Mouse (Mus musculus): Measurements from ENCODE around the gene Aoc2.
A peak's percentile ranks its signal among the peaks of the same experiment; 100 is the strongest.
"Not testable (repeated sequence)": the region's sequence is repeated elsewhere in the genome, so short reads cannot be mapped to it uniquely, and the experiment has no call there.

Gene Aoc2

DNA sequence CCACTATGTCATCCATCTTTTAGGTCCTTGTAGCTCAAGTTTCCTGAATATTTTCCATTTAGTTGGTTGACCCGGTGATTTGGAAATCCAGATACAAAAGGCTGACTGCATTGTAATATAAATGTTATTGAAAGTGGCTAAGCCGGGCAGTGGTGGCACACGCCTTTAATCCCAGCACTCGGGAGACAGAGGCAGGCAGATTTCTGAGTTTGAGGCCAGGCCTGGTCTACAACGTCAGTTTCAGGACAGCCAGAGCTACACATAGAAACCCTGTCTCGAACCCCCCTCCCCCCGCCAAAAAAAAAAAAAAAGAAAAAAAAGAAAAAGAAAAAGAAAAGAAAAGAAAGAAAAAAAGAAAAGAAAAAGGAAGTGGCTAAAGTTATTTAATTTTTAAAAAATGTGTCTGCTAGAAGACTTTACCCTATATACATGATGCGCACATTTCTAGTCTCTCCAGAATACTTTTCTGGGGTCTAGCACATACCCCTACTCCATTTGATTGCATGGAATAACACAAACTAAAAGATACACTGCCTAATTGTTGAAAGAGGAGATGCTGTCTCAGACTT lies 9.7 kb upstream of the Aoc2 start:
- DNase-seq (ENCODE audit: inconsistent age in 2 of 2, low spot score in 1 of 2): no peak

- DNase-seq (ENCODE audit: inconsistent age in 2 of 2, low spot score in 1 of 2): peak; percentile 95 to 98
Observed at GRCm38 (mm10) chr11:101315665-101316500, 9.0 kb upstream of the Aoc2 start, which contains the start of gene Psme3. Psme3 (plus strand) TSS chr11:101316213.

DNA sequence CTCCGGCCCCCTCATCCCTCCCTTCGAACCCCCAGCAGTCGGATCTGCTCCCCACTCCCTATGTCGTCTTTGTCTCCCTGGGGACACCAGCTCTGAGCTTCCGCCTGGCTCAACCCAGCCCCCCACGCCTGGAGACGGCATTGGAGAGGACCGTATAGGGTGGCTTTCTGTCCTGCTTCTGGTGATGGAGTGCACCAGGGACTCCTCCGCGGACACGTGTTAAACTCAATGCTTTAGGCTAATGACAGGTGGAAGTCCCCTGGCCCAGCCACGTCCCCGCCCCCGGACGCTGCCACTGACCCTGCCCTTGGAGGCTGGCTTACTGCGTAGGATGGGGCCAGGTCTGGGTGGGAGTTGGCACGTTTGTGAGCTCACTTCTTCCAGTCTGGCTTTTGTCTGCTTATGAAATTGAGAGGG lies 8.4 kb upstream of the Aoc2 start:
- no peak for DNase-seq (ENCODE audit: inconsistent age in 2 of 2, low spot score in 1 of 2)

DNA sequence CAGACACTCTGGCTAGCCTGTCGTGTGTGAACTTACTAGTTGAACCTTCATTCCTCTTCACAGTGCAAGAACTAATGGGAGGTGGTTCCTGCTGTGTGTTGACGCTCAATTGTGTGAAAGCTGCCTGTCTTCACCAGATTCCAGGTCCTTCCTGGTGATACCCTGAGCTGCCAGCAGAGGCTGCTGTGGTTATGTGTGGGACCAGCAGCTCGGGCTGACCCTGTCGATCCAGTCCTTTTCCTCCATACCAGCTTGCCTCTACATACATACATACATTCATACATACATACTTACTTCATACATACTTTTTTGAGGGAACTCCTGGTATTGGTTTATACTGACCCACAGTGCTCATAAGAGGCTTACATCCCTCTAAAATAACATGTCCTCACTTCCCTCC lies 1.3 kb upstream of the Aoc2 start:
- DNase-seq (ENCODE audit: inconsistent age in 2 of 2, low spot score in 1 of 2): peak; percentile 72 to 88

DNA sequence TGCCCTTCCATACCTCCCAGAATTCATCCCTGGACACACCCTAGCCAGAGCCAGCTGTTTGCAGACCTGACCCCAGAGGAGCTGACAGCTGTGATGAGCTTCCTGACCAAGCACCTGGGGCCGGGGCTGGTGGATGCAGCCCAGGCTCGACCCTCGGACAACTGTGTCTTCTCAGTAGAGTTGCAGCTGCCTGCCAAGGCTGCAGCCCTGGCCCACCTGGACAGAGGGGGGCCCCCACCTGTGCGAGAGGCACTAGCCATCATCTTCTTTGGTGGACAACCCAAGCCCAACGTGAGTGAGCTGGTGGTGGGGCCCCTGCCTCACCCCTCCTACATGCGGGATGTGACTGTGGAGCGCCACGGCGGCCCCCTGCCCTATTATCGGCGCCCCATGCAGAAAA lies 338 bp downstream of the Aoc2 start:
- DNase-seq (ENCODE audit: inconsistent age in 2 of 2, low spot score in 1 of 2): not testable (repeated sequence)

- no peak for DNase-seq (ENCODE audit: inconsistent age in 2 of 2, low spot score in 1 of 2)
Observed at GRCm38 (mm10) chr11:101326147-101326546, 1.3 kb downstream of the Aoc2 start.

DNA sequence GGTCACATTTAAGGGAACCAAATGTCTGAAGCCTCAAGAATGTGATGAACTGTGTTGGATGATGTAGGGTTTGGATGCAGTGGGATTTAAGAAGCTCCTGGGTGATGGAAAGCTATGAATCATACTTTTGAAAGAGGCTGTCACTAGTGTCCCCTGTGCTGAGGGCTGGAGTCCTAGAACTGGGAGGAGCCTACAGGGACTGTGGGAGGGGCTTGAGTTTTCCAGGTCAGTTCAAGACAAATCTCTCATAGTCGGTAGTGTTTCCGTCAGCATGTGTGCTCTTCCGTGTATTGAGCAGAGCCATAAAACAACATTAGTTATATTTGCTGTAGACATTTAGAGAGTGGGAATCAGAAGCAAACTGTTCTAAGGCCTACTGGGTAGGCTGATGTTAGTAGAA lies 2.4 kb downstream of the Aoc2 start:
- DNase-seq (ENCODE audit: inconsistent age in 2 of 2, low spot score in 1 of 2): no peak

DNA sequence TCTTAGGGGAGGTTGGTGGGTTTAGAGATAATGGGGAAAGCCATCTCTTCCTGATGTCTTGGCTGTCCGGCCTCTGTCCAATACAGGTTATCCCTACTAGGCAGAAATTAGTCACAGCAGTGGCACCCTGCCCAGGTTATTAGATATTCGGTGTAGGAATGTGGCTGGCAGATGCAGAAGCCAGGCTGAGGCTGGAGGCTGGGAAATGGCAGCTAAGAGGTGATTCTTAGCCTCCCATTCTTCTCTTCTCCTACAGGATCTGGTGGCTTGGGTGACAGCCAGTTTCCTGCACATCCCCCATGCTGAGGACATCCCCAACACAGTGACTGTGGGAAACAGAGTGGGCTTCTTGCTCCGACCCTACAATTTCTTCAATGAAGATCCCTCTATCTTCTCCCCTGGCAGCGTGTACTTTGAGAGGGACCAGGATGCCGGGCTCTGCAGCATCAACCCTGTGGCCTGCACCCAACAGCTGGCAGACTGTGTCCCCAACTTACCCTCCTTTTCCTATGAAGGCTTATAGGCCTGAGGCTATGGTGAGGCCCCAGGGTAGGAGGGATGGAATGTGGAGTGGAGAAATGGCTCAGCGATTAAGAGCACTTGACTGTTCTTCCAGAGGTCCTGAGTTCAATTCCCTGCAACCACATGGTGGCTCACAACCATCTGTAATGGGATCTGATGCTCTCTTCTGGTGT lies 4.2 kb downstream of the Aoc2 start:
- DNase-seq (ENCODE audit: inconsistent age in 2 of 2, low spot score in 1 of 2): peak; percentile 59 to 75

GRCm38 (mm10) chr11:101330371-101330924 lies 5.6 kb downstream of the Aoc2 start, which contains the start of gene Aoc3:
Aoc3 (plus strand) TSS chr11:101330605.
- peak in 1 of 2 experiments; percentile 64 for DNase-seq (ENCODE audit: inconsistent age in 2 of 2, low spot score in 1 of 2)

DNA sequence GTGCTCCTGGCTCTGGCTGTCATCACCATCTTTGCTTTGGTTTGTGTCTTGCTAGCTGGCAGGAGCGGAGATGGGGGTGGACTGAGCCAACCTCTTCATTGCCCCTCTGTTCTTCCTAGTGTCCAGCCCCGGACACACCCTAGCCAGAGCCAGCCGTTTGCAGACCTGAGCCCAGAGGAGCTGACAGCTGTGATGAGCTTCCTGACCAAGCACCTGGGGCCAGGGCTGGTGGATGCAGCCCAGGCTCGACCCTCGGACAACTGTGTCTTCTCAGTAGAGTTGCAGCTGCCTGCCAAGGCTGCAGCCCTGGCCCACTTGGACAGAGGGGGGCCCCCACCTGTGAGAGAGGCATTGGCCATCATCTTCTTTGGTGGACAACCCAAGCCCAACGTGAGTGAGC lies 6.1 kb downstream of the Aoc2 start:
- not testable (repeated sequence) for DNase-seq (ENCODE audit: inconsistent age in 2 of 2, low spot score in 1 of 2)

- no peak for DNase-seq (ENCODE audit: inconsistent age in 2 of 2, low spot score in 1 of 2)
Observed at GRCm38 (mm10) chr11:101332537-101332936, 7.7 kb downstream of the Aoc2 start.

DNA sequence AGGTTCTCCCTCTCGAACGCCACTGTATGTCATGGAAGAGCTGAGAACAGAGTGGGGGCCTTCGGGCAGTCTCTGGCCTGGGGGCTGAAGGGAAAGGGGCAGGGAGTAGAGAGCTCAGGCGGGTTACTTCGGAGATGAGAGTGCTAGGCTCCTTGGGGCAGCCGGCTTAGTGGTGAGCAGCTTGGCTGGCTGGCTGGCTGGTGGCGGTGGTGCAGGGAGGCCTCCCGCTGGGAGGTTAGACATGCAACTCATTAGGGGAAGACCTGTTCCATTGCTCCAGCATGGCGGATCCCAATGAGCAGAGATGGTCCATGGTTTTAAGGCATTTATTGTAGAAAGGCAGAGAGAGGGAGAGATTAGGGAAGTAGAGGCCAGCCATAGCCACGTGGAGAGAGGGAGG lies 9.2 kb downstream of the Aoc2 start:
- no peak for DNase-seq (ENCODE audit: inconsistent age in 2 of 2, low spot score in 1 of 2)

DNA sequence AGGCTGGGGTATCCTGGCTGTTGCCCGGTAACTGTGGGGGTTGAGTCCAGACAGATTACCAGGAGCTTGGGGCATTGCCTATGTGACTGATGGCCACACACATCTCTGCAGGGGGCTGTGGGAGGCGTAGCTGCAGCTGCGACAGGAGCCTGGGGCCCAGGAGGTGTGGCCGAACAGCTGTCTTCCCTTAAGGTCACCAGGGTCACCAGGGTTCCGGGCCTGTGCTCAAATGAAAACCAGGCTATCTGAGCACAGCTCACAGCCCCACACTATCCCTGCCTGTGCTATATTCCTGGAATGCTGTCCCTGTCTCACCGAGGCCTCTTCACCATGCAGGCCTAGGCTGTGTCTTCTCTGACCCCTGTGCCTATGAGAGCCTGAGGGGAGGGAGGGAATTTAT lies 9.7 kb downstream of the Aoc2 start:
- no peak for DNase-seq (ENCODE audit: inconsistent age in 2 of 2, low spot score in 1 of 2)

DNA sequence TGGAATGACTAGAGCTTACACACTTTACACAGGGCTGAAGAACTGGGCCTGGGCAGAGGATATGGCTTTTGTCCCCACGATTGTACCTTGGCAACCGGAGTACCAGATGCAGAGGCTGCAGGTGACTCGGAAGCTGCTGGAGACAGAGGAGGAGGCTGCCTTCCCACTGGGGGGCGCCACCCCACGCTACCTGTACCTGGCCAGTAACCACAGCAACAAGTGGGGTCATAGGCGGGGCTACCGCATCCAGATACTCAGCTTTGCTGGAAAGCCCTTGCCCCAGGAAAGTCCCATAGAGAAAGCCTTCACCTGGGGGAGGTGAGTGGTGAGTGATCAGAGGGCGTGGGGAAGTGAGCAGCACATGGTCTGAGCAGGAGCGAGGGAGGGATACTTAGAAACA lies 10.8 kb downstream of the Aoc2 start:
- DNase-seq (ENCODE audit: inconsistent age in 2 of 2, low spot score in 1 of 2): no peak

GRCm38 (mm10) chr11:101338123-101338760 lies 13.4 kb downstream of the Aoc2 start:
- peak in 1 of 2 experiments; percentile 45 for DNase-seq (ENCODE audit: inconsistent age in 2 of 2, low spot score in 1 of 2)

GRCm38 (mm10) chr11:101347083-101347775 lies 22.4 kb downstream of the Aoc2 start:
- no peak for DNase-seq (ENCODE audit: inconsistent age in 2 of 2, low spot score in 1 of 2)

DNA sequence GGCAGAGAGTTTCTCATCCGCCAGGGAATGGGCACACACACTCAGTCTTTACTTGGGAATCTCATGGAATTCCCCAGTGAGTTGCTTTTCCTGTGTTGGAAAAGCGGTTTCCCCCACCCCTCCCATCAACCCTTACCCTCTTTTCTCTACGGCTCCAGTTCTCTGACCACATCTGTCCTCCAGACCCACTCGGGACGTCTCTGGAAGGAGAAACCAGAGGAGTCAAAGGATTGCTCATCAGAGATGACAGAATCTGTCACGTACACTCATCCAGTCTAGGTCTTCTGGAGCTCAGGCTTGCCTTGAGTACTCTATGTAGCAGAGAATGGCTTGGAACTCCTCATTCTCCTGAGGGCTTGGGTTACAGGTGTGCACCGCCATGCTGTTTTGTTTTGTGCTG lies 23.9 kb downstream of the Aoc2 start:
- DNase-seq (ENCODE audit: inconsistent age in 2 of 2, low spot score in 1 of 2): no peak

DNA sequence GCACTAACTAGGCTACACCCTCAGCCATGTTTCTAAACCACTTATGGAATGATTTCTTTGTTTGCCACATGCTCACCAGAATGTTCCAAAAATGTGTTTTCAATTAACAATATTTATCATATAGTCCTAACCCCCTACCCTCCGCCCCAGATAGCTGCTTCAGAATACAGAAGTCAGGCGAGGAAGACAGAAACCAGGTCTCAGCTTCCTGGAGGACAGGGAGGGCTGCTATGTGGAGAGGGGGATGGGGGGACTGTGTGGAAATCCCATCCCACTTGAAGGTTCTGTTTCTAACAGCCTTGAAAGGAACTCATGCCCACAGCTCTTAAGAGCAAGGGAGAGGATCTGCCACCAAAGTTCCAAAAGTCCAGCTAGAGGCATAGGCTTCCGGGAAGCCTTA lies 24.4 kb downstream of the Aoc2 start:
- no peak for DNase-seq (ENCODE audit: inconsistent age in 2 of 2, low spot score in 1 of 2)

GRCm38 (mm10) chr11:101351100-101351720 lies 26.3 kb downstream of the Aoc2 start:
- peak; percentile 44 to 77 for DNase-seq (ENCODE audit: inconsistent age in 2 of 2, low spot score in 1 of 2)

GRCm38 (mm10) chr11:101351721-101352111 lies 26.9 kb downstream of the Aoc2 start:
- no peak for DNase-seq (ENCODE audit: inconsistent age in 2 of 2, low spot score in 1 of 2)

All from adrenal gland, adult (tissue).